Mouse (Mus musculus): Measurements from ENCODE around the gene Nrf1. TPM values are rescaled to one million over a fixed set of nuclear protein-coding genes. Genes with fewer than 3 reads are reported as not detected.

The Nrf1 gene
- polyA plus RNA-seq, 1 experiment from 2014 or later: 99.2 TPM

DNA sequence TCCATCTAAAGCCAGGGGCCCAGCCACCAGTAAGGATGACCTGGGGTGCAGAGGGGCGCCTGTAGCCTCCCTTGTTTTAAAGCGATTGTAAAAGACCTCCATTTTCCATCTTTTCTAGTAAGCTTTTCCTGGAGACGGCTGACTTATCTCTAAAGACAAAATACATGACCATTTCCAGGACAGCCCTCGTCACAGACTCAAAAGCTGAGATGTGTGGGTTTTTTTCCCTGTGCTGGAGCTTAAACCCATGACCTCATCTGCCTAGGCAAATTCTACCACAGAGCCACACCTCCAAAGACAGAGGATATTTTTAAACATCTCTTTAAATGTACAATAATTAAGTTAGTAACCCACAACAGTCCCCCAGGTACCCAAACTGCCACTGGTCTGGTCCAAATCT is 112.6 kb downstream of the Nrf1 start:
- WGBS: 84% methylated on average over 4 of the region's 4 CpGs
- Histone ChIP-seq H3K27ac (no peak overlapping the region), H3K4me3 (no peak overlapping the region), H3K9me3 (replicated peaks) (no peaks in the 10 kb centered on the region), H3K36me3 (no peaks in the 10 kb centered on the region), H3K27me3 (ENCODE audit: low read depth, poor library complexity, severe bottlenecking) (peaks cover 8% of the 10 kb centered on the region), H3K4me1 (peaks cover 11% of the 10 kb centered on the region)
- DNase-seq (ENCODE audit: low spot score): no peak

DNA sequence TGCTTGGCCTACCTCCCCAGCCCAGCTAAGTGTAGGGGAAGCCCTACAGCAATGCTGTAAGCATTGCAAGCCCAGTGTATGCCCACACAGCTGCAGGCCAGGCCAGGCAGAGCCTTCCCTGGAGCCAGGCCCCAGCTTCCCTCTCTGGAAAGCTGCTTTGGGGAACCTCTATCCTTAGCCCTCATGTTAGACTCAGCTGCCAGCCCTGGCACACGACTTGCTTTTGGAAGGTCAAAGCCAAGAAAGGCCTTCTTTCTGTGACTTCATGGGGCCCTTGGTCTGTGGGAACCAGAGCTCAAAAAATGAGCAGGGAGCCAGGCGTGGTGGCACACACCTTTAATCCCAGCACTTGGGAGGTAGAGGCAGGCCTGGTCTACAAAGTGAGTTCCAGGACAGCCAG is 113.8 kb downstream of the Nrf1 start:
- Histone ChIP-seq H3K4me1 (peaks cover 18% of the 10 kb centered on the region), H3K36me3 (no peaks in the 10 kb centered on the region), H3K4me3 (no peak overlapping the region), H3K9me3 (replicated peaks) (no peaks in the 10 kb centered on the region), H3K27ac (no peak overlapping the region), H3K27me3 (ENCODE audit: low read depth, poor library complexity, severe bottlenecking) (peaks cover 15% of the 10 kb centered on the region)
- DNase-seq (ENCODE audit: low spot score): no peak
- WGBS: 80% methylated on average over 2 of the region's 2 CpGs

DNA sequence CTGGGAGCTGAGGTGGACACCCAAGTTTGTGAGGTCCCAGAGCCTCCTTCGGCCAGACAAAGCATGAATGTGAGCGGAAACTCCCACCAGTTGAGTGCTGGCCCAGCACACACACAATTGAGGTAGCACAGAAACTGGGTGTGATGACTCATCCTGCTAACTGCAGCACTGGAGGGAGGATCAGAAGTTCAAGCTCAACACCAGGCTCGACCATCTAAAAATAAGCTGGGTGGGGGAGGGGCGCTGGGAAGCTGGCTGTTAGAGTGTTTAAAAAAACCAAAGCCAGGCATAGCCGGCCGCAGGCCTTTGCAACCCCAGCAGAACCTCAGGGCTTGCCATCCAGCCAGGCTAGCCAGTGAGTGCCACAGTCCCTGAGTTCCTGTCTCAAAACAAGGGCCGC is 114.3 kb downstream of the Nrf1 start:
- Histone ChIP-seq H3K27ac (no peak overlapping the region), H3K36me3 (no peaks in the 10 kb centered on the region), H3K27me3 (ENCODE audit: low read depth, poor library complexity, severe bottlenecking) (peaks cover 16% of the 10 kb centered on the region), H3K4me3 (no peak overlapping the region), H3K4me1 (peaks cover 23% of the 10 kb centered on the region), H3K9me3 (replicated peaks) (no peaks in the 10 kb centered on the region)
- DNase-seq (ENCODE audit: low spot score): no peak
- WGBS: 54% methylated on average over 7 of the region's 7 CpGs

DNA sequence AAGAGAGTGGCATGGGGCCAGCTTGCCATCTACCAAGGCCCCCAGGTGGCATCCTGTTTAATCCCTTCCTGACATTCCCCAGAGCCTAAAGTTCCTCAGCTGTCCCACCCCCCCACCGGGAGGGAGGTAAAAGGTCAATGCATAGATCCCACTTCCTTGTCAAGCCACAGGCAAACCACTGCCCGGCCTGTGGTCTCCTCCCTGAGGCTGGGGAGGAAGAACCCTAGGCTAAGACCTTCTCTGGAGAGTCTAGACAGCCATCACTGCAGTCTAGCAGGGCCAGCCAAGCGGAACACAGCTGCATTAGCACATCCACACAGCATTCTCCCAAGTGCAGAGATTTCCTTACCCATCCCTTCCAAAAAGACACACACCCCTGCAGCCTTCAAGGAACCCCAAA is 118.6 kb downstream of the Nrf1 start:
- H3K4me1 ChIP-seq: peaks cover 60% of the 10 kb centered on the region
- DNase-seq (ENCODE audit: low spot score): no peak
- no peaks in the 10 kb centered on the region for H3K36me3 ChIP-seq
- WGBS: 55% methylated on average over 3 of the region's 3 CpGs
- peaks cover 56% of the 10 kb centered on the region for H3K27me3 ChIP-seq (ENCODE audit: low read depth, poor library complexity, severe bottlenecking)
- no peak overlapping the region for H3K4me3 ChIP-seq
- no peaks in the 10 kb centered on the region for H3K9me3 ChIP-seq (replicated peaks)
- peak overlapping the region; percentile 71; the same call in 1 of the 2 replicates for H3K27ac ChIP-seq

DNA sequence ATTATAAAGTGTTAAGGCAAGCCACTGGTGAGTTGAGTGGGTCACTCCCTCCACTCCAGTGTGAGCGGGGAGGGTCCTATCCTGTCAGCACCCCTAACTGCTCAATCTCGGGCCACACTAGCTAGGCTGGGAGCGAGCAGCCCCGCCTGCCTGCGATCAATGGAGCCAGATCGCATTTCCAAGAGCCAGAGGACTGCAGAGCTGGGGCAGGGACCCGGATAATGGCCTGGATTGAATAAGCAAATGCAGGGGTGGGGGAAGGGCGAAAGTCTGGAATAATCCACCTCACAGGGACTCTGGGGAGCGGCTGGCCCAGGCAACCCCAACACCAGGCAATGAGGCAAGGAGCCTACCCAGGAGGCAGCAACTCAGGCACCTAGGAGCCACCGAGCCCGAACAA is 119.4 kb downstream of the Nrf1 start:
- H3K4me1 ChIP-seq: peaks cover 60% of the 10 kb centered on the region
- H3K27ac ChIP-seq: peak overlapping the region; percentile 71
- 27% methylated on average over 11 of the region's 11 CpGs for WGBS
- H3K4me3 ChIP-seq: no peak overlapping the region
- no peaks in the 10 kb centered on the region for H3K9me3 ChIP-seq (replicated peaks)
- H3K27me3 ChIP-seq (ENCODE audit: low read depth, poor library complexity, severe bottlenecking): peaks cover 65% of the 10 kb centered on the region
- DNase-seq (ENCODE audit: low spot score): peak; percentile 64
- H3K36me3 ChIP-seq: no peaks in the 10 kb centered on the region

DNA sequence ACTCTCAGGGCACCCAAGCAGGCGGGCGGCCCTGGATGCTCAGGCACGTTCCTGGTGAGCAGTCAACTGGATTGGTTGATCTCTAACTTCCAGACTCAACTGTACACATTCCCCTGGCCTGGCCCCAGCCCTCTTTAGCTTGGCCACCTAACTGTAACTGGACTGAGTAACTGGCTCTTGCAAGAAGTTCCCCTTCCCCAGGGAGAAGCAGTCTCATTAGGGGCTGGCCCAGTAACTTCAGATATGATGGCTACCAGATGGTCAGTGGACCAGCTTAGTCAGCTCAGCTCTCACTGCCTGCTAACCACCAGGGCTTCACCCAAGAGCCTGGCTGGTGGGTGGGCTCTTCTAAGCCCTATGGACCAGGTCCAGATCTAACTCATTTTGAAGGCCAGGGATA is 120.5 kb downstream of the Nrf1 start:
- DNase-seq (ENCODE audit: low spot score): no peak
- Histone ChIP-seq H3K4me3 (no peak overlapping the region), H3K9me3 (replicated peaks) (no peaks in the 10 kb centered on the region), H3K27ac (peak overlapping the region; percentile 71; the same call in 1 of the 2 replicates), H3K27me3 (ENCODE audit: low read depth, poor library complexity, severe bottlenecking) (peaks cover 68% of the 10 kb centered on the region), H3K36me3 (no peaks in the 10 kb centered on the region), H3K4me1 (peaks cover 60% of the 10 kb centered on the region)
- WGBS: 92% methylated on average over 3 of the region's 3 CpGs

DNA sequence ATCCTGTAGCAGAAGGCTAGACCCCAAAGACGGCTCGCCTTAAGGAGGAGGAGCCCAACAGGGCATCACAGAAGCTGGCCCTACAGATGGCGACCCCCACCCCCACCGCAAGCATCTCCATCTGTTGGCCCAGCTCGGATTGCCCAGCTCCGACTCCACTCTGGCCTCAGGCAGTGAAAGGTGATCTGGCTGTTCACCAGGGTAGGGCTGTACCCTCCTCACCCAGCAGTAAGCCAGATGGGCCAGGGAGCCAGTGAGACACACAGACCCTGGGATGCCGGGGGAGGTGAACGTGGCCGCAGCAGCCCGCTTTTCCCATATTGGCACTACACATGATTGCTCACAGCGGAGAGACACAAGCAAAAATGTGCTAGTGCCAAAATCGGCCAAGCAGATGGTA is 121.4 kb downstream of the Nrf1 start:
- Histone ChIP-seq H3K36me3 (no peaks in the 10 kb centered on the region), H3K27me3 (ENCODE audit: low read depth, poor library complexity, severe bottlenecking) (peaks cover 76% of the 10 kb centered on the region), H3K4me3 (no peak overlapping the region), H3K9me3 (replicated peaks) (no peaks in the 10 kb centered on the region), H3K4me1 (peaks cover 68% of the 10 kb centered on the region), H3K27ac (0 out of 2 replicates have a peak overlapping the region, but pooled peaks have one; percentile 27)
- no peak for DNase-seq (ENCODE audit: low spot score)
- 54% methylated on average over 12 of the region's 12 CpGs for WGBS

DNA sequence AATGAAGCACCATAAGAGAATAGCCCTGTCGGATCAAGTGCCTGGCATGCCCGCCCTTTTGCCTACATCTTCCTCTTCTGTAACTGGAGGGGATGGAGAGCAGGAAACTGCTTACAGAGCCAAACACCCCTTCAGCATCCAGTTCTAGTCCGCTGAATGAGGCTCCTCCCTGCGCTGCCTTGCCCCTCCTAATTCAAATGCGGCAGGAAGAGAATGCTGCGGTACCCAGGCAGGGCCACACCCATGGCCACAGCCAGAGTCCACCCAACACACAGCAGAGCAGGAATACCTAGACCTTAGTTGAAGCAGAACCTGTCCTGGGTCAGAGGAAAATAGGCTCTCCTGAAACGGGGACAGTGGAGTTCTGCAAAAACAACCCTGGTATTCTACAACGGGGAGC is 123.4 kb downstream of the Nrf1 start:
- no peaks in the 10 kb centered on the region for H3K9me3 ChIP-seq (replicated peaks)
- DNase-seq (ENCODE audit: low spot score): no peak
- 23% methylated on average over 8 of the region's 8 CpGs for WGBS
- H3K4me3 ChIP-seq: no peak overlapping the region
- peaks cover 90% of the 10 kb centered on the region for H3K27me3 ChIP-seq (ENCODE audit: low read depth, poor library complexity, severe bottlenecking)
- H3K27ac ChIP-seq: no peak overlapping the region
- peaks cover 86% of the 10 kb centered on the region for H3K4me1 ChIP-seq
- H3K36me3 ChIP-seq: no peaks in the 10 kb centered on the region

DNA sequence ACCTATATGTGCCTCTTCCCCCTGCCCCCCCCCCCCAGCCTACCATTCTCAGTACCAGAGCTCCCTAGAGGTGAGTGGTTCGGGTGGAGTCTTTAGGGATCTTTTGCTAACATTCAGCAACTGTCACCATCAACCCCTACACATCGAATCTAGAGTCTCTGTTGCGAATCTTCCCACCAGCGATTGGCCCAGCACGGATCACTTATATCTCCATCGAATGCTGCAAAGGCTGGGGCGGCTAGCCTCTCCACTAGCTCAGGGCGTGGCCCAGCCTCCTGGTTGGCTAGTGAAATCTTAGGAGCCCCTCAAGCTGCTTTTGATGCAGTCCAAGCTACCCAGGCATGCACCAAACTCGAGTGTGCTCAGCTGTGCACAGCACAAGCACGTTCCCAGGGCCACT is 124.2 kb downstream of the Nrf1 start:
- Histone ChIP-seq H3K9me3 (replicated peaks) (no peaks in the 10 kb centered on the region), H3K4me1 (peaks cover 81% of the 10 kb centered on the region), H3K36me3 (no peaks in the 10 kb centered on the region), H3K27ac (no peak overlapping the region), H3K27me3 (ENCODE audit: low read depth, poor library complexity, severe bottlenecking) (peaks cover 97% of the 10 kb centered on the region), H3K4me3 (no peak overlapping the region)
- 29% methylated on average over 10 of the region's 10 CpGs for WGBS
- no peak for DNase-seq (ENCODE audit: low spot score)

DNA sequence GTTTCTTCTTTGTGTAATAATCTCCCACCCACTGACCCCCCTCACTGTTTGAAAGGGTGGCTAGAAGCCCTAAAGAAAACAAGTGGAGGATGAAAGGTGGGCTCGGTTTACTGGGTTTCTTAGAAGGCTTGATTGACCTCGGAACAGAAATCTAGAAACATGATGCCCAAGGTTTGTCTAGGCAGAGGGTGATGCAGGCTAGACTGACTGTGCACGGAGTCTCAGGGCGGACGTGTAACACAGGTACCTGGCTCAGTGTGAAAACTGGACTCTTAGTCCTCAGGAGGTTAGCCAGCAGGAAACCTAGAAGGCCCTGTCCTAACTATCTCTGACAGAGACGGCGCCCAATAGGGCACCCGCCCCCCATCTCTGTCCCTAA is 124.6 kb downstream of the Nrf1 start:
- WGBS: 12% methylated on average over 8 of the region's 8 CpGs
- H3K27me3 ChIP-seq (ENCODE audit: low read depth, poor library complexity, severe bottlenecking): peaks cover 98% of the 10 kb centered on the region
- H3K27ac ChIP-seq: no peak overlapping the region
- no peak for DNase-seq (ENCODE audit: low spot score)
- no peaks in the 10 kb centered on the region for H3K9me3 ChIP-seq (replicated peaks)
- H3K4me1 ChIP-seq: peaks cover 80% of the 10 kb centered on the region
- H3K4me3 ChIP-seq: peak overlapping the region; percentile 41
- H3K36me3 ChIP-seq: no peaks in the 10 kb centered on the region

DNA sequence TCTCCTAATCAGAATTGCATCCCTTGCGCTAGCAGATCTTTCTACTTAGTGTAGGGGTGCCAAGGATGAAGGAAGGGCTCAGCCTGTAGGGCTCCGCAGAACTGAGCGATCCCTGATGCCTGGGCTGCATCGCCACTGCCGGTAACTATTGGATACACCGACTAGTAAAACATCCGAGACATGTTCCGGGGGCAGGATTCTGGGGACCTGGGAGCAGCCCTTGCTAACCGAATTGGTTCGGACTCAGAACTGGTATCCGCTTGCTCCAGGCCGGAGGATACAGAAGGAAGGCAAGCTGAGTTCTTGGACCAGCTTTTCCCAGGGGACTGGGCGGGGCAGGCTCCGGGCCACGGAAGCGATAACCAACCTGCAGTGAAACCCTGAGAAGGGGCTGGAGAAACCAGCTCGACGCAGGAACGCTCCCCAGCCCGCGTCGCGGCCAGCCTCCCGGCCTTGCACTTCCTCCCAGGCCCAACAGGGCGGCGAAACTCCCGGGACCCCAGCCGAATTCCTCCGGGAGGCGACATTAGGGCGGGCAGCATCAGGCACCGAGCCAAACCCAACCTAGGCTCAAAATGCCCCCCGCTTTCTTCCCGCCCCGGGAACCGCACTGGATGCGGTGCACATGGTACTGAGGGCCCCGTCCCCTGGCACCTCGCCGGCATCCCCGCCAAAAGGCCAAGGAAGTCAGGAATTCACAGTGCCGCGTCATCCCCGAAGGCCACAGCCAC is 125.2 kb downstream of the Nrf1 start:
- Histone ChIP-seq H3K4me1 (peaks cover 77% of the 10 kb centered on the region), H3K4me3 (peak overlapping the region; percentile 41), H3K36me3 (no peaks in the 10 kb centered on the region), H3K9me3 (replicated peaks) (no peaks in the 10 kb centered on the region), H3K27me3 (ENCODE audit: low read depth, poor library complexity, severe bottlenecking) (peaks cover 100% of the 10 kb centered on the region), H3K27ac (peak overlapping the region; percentile 56)
- peak; percentile 75 for DNase-seq (ENCODE audit: low spot score)
- WGBS: 2% methylated on average over 44 of the region's 44 CpGs

DNA sequence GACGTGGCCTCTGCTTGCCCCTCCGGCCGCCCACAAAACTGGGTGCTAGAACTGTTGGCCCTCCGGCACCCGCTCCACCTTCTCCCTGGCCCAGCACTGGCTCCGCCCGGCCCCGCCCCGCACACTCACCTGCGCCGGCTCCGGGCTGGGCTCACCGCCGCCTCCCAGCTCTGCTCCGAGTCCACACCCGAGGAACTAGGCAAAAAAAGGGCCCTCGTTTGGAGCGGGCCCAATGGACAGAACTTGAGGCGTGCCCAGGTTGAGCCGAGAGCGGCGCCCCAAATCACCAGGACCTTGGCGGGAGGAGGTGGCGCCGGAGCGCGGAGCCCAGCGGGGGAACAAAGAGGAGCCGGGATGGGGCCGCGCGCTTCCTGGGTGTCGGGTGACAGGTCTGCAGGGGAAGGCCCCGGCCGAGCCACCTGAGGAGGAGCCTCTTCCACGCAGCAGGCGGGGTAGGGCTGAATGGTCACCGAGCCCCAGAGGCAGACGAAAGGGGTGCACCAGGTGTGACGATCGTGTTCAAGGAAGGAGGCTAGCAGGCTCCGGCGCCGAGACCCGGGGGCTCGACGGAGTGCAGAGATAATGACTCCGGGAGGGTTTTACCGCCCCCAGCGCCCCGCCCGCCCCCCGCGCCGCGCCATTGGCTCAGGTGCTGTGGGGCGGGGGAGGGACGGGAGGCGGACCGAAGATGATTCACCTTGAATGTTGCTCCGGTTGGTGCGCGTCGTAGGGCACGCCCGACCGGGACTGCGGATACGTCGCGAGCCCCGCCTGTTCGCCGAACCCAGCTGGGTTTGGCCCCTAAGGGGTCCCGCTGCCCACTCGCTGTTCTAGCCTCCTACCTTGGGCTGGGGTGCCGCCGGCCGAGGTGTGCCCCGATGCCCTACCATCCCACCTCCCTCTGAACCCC is 126.0 kb downstream of the Nrf1 start:
- peak overlapping the region; percentile 41 for H3K4me3 ChIP-seq
- no peaks in the 10 kb centered on the region for H3K36me3 ChIP-seq
- WGBS: under 1% methylated on average over 80 of the region's 80 CpGs
- peaks cover 100% of the 10 kb centered on the region for H3K27me3 ChIP-seq (ENCODE audit: low read depth, poor library complexity, severe bottlenecking)
- no peaks in the 10 kb centered on the region for H3K9me3 ChIP-seq (replicated peaks)
- H3K27ac ChIP-seq: peak overlapping the region; percentile 56
- peak; percentile 68 for DNase-seq (ENCODE audit: low spot score)
- peaks cover 73% of the 10 kb centered on the region for H3K4me1 ChIP-seq
